Mouse (Mus musculus): Measurements from ENCODE around the gene Olfr920.

Olfr920 gene

GRCm38 (mm10) chr9:38751999-38752398 is at the start of gene Olfr920:
Gene Olfr920, plus strand, starts transcription at chr9:38752299.
- no peak for DNase-seq (ENCODE audit: low spot score)

GRCm38 (mm10) chr9:38718102-38718501 is 34.0 kb upstream of the Olfr920 start, which contains the start of gene Vwa5a:
Gene Vwa5a, plus strand, starts transcription at chr9:38718268.
- DNase-seq (ENCODE audit: low spot score): peak; percentile 8

- DNase-seq (ENCODE audit: low spot score): no peak
Measured at GRCm38 (mm10) chr9:38718927-38719441, 33.1 kb upstream of the Olfr920 start.

- DNase-seq (ENCODE audit: low spot score): no peak
Measured at GRCm38 (mm10) chr9:38724044-38724443, 28.1 kb upstream of the Olfr920 start.

- no peak for DNase-seq (ENCODE audit: low spot score)
Measured at GRCm38 (mm10) chr9:38728218-38728617, 23.9 kb upstream of the Olfr920 start.

- DNase-seq (ENCODE audit: low spot score): no peak
Measured at GRCm38 (mm10) chr9:38741408-38741807, 10.7 kb upstream of the Olfr920 start.

GRCm38 (mm10) chr9:38744619-38745315 is 7.3 kb upstream of the Olfr920 start:
- DNase-seq (ENCODE audit: low spot score): no peak

- DNase-seq (ENCODE audit: low spot score): no peak
Measured at GRCm38 (mm10) chr9:38772768-38773167, 20.7 kb downstream of the Olfr920 start, which contains the start of gene Olfr921. Gene Olfr921, plus strand, starts transcription at chr9:38773068.

- no peak for DNase-seq (ENCODE audit: low spot score)
Measured at GRCm38 (mm10) chr9:38792689-38793088, 40.6 kb downstream of the Olfr920 start.

GRCm38 (mm10) chr9:38805696-38806095 is 53.6 kb downstream of the Olfr920 start:
- peak; percentile 4 for DNase-seq (ENCODE audit: low spot score)

Measured in layer of hippocampus, adult 11-12 months (tissue).